Mouse (Mus musculus): ENCODE results near the gene Cd2bp2.

The Cd2bp2 gene

DNA sequence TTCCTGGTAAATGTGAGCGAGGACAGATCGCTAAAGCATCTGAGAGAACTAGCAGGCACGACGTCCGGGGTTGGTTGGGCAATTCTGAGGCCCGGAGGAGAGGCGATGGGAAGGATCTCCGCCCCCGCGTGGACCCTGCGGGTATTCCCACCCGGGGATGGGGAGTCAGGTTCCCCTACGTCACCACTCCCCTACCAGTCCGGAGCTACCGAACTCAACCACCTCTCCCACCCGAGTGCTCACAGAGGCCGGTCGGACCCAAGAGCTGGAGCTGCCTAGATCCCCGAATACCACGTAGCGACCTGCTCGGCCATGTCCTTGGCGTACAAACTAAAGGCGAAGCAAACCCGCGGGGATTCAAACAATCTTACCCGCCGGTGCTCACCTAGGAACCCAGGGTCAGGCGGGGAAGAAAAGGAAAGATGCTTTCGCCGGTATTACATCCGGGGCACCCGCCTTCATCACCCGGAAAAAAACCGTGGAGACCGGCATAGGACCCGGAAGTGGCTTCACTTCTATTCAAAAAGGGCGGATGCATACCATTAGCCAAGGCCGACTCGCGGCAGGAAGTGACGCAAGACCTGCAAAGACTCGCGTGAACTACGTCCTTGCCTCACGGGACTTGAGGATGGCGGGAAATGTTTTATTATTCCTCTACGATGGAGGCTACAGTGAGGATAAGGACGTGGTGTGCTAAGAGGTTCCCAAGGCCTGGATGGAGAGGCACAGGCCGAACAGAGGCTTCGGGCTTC lies at the start of gene Cd2bp2:
Cd2bp2 (minus strand) TSS at position 507 of the 752 bp plus-strand sequence.
- DNase-seq (ENCODE audit: low spot score in 2 of 2) = peak; percentile 95 to 98

DNA sequence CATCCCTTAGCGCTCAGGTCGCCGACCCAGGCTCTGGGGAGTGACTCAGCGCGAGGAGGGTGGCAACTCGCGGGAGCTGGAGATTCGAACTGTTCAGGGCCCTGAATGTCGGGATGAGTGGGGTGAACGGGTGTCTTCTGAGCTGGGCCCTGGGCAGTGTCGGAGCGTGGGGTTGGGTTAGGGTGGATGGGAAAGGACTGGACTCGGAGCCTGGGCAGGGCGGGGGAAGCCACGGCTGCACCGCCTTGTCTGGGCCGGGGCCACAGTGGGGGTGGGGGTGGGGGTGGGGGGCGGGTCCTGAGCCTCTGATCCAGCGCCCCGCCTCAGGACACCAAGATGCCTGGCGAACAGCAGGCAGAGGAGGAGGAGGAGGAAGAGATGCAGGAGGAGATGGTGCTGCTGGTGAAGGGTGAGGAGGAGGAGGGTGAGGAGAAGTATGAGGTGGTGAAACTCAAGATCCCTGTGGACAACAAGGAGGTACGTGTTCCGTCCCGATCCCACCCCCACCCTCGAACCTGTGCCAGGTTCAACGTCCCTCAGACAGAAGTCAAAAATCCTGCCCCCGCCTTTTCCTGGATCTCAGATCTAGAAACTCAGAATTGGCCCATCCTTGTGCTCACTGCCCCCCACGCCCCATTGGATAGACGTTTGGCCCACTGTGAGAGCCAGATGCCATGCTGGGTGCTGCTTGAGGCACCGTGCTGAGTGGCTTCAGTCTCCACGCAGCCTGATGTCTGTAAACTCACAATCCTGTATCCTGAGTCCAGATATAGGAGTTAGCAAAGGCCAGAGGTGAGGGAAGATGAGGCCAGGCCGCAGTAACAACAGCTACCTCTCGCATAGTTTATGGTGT lies 49.0 kb upstream of the Cd2bp2 start:
- DNase-seq (ENCODE audit: low spot score in 2 of 2) = no peak

GRCm38 (mm10) chr7:127243870-127244657 lies 48.2 kb upstream of the Cd2bp2 start, which contains the start of gene Zfp771:
Zfp771 (plus strand) TSS chr7:127244274.
- DNase-seq (ENCODE audit: low spot score in 2 of 2) = peak; percentile 88 to 92

DNA sequence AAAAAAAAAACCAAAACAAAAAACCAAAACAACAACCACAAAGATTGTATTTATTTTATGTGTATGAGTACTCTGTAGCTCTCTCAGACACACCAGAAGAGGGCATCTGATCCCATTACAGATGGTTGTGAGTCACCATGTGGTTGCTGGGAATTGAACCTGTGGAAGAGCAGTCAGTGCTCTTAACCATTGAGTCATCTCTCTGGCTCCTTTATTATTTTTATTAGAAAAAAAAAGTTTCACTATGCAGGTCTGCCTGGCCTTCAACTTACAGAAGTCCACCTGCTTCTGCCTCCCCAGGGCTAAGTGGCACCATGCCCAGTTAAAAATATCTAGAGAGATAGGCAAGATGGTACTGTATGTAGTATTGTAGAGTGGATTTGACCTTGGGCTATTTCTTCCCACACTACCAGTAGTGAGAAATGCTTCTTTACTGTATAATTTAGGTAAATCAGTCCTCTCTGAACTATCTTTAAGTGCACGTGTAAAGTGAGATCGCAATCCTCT lies 47.6 kb upstream of the Cd2bp2 start:
- DNase-seq (ENCODE audit: low spot score in 2 of 2) = no peak

DNA sequence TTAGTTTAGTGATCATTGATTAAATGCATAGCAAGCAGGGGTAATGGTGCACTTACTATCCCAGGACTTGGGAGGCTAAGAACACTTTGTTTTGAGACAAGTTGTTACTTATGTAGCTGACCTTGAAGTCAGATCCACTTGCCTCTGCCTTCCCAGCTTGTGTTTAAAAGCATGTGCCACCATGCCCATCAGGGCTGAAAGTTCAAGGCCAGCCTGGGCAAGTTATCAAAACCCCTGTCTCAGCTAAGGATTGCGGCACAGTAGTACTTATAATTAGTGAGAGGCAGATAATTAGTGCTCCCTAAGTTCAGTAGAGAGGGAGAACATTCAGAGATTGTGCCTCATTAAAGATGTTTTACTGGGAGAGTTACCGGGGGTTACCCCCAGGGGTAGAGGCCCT lies 38.9 kb upstream of the Cd2bp2 start:
- no peak for DNase-seq (ENCODE audit: low spot score in 2 of 2)

- no peak for DNase-seq (ENCODE audit: low spot score in 2 of 2)
These were observed 37.9 kb upstream of the Cd2bp2 start for GRCm38 (mm10) chr7:127233765-127234164.

DNA sequence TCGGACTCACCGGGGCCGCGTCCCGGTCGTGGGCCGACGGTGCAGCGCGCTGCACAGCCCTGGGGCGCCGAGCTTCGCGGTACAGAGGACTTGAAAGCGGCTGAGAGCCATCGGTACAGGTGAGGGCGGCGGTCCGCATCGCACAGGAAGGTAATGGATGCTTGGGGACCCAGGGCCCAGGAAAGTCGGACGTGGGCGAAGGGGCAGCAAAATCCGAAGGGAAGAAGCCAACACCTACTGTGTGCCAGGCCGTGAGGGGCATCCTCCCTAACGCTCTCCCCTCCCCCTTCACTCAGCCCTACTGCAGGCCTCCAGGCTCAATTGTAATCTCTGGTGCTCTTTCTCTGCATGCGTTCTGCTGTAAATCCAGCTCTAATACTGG lies 37.5 kb upstream of the Cd2bp2 start:
- DNase-seq (ENCODE audit: low spot score in 2 of 2) = no peak

DNA sequence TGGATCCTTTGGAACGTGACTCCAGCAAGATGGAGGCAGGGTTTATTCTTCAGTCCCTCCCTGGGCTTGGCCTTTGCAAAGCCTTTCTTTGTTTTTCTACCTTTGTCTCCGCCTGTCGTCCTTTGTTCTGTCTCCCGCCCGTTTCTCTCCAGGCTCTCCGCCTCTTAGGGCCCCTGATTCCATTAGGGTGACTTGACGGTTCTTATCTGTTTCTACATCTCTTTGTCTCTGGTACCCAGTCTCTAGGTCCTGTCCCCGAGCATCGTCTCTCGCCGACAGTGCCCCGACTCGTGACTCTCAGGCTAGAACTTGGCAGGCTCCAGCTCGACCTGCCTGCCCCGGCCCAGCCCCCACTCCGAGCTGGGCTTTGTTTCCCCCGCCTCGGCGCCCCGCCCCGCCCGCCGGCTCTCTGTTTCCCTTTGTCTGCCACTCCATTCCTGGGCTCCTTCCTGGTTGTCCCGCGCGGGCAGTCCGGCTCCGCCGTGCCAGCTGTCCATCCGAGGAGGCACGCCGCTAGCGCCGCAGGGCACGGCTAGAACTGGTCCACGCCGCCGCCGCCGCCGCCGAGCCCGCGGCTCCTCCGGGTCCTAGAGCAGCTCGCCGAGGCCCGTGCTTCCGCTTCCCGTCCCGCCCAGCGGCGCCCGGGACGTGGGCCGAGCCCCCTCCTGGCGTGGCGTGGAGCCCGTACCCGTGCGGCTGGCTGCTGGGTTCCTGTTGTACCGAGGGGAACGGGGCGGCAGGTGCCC lies 36.9 kb upstream of the Cd2bp2 start, which contains the start of the genes Zfp553 and Sept1:
Zfp553 (plus strand) TSS at position 440 of the 746 bp plus-strand sequence.
Sept1 (minus strand) TSS at position 509 of the 746 bp plus-strand sequence.
- peak; percentile 79 to 85 for DNase-seq (ENCODE audit: low spot score in 2 of 2)

GRCm38 (mm10) chr7:127231826-127232621 lies 36.2 kb upstream of the Cd2bp2 start:
- DNase-seq (ENCODE audit: low spot score in 2 of 2) = no peak

GRCm38 (mm10) chr7:127231376-127231775 lies 35.5 kb upstream of the Cd2bp2 start:
- DNase-seq (ENCODE audit: low spot score in 2 of 2) = no peak

DNA sequence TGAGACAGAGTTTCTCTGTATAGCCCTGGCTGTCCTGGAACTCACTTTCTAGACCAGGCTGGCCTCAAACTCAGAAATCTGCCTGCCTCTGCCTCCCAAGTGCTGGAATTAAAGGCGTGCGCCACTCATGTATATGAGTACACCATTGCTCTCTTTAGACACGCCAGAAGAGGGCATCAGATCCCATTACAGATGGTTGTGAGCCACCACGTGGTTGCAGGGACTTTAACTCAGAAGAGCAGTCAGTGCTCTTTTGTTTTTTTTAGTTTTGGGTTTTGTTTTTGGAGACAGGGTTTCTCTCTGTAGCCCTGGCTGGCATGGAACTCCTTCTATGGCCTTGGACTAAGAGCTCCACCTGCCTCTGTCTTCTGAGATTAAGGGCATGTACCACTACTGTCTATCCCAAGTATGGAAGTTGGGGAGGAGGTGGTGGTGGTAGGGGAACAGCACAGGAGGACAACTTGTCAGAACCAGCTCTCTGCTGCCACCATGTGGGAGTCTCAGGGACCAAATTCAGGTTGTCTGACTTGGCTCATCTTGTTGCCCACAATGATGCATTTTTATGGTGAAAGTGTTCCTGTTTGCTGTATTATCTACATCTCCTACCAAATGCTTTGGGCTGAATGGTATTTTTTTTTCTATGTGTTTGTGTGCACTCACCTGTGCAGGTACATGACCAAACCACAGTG lies 32.9 kb upstream of the Cd2bp2 start:
- peak; percentile 74 to 85 for DNase-seq (ENCODE audit: low spot score in 2 of 2)

DNA sequence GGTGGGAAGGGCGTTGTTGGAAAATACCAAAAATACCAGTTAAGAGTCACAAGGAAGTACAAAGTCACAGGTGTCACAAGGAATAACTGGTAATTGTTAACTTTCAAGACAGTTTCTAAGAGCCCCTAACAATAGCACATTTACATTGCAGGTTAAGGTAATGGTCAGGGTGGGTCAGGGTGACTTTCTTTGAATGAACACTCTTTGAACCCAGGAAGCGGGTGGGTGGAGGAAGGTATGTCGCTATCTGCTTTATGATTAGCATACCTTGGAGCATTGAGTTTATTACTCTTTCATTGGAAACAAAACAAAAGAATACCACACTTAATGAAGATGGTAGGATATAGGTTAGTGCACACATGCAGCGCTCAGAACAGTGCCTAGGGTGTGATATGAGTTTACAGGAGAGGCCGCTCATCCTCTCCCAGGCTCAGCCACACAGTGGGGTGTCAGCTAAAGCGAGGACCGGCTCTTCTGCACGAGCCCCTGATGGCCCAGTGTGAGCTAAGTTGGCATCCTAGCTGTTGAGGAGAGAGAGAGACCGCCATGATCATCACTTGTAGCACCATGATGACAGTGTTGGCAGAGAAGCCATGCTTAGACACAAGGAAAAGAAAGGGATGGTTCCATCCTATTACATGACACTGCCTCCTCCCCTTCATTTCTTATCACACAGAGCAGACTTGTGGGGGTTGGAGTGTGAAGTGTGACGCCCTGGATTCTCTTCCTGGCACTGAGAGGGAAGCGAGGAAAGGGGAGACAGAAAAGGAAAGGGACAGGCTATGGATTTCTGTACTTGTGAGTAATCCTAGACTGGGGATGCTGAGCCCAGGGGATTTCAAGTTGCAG lies 29.5 kb upstream of the Cd2bp2 start:
- peak in 1 of 2 experiments; percentile 48 for DNase-seq (ENCODE audit: low spot score in 2 of 2)

GRCm38 (mm10) chr7:127224616-127225015 lies 28.8 kb upstream of the Cd2bp2 start:
- no peak for DNase-seq (ENCODE audit: low spot score in 2 of 2)

DNA sequence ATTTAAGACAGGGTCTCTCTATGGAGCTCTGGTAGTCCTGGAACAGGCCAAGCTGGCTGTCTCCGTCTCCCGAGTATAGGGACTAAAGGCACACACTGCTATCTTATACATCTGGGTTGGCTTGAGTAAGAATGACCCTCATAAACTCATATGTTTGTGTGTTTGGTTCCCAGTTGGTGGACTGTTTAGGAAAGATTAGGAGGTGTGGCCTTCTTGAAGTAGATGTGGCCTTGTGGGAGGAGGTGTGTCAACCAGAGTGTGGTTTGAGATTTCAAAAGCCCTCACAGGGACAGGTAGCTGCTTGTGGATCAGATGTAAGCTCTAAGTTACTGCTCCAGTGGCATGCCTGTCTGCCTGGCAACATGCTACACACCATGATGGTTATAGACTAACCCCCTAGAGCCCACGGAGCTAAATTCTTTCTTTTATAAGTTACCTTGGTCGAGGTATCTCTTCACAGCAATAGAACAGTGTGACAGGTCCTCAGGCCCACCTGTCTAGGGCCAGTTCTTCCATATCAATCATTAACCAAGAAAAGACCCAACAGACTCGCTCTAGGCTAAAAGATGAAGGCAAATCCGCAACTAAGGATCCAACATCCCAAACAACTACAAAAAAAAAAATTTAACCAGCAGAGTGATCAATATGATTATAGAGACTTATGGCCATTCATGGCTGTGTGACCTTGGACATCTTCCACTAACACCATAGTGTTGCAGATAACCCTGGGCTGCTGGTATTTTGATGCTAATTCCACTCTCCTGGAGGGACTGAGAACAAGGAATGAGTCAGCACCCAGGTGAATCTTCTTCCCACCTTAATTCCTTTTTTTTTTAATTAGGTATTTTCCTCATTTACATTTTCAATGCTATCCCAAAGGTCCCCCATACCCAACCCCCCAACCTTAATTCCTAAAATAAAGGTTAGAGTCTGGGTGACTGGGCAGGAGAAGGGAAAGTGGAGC lies 27.9 kb upstream of the Cd2bp2 start:
- DNase-seq (ENCODE audit: low spot score in 2 of 2) = no peak

DNA sequence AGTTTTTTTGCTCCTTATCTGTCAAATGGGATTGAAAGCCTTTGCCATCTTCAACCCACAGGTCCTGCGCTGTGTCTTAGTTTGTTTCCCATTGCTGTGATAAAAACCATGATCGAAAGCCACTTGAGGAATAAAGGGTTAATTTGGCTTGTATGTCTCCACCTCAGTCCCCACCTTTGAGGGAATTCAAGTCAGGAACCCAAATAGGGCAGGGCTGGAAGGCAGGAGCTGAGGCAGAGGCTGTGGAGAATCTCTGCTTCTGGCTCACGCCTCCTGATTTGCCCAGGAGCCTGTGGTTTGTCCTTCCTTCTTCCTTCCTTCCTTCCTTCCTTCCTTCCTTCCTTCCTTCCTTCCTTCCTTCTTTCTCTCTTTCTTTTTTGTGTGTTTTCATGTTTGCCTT lies 27.3 kb upstream of the Cd2bp2 start:
- no peak for DNase-seq (ENCODE audit: low spot score in 2 of 2)

- DNase-seq (ENCODE audit: low spot score in 2 of 2) = no peak
These were observed 24.6 kb upstream of the Cd2bp2 start for GRCm38 (mm10) chr7:127220440-127220839.

- no peak for DNase-seq (ENCODE audit: low spot score in 2 of 2)
These were observed 22.8 kb upstream of the Cd2bp2 start for GRCm38 (mm10) chr7:127218670-127219069.

Measured in frontal cortex, postnatal 36 days (tissue).